Mouse (Mus musculus) testis, adult 2 months (tissue): ENCODE measurements around the gene Nav2.

Experiments used
- CTCF ChIP-seq: fragments of 200-500 bp; IDR thresholded peaks from 2 replicates; pipeline ENCODE4 v1.5.1; 2012; ENCODE audit warnings: low read depth, mild to moderate bottlenecking, inconsistent platforms, low read length, moderate library complexity; ENCODE audit not compliant: control insufficient read depth, insufficient read depth, insufficient replicate concordance
- POLR2A ChIP-seq: fragments of 200-500 bp; IDR thresholded peaks from 2 replicates; pipeline ENCODE4 v1.6.1; 2012; ENCODE audit warnings: low read depth, mild to moderate bottlenecking, inconsistent platforms, low read length, moderate library complexity; ENCODE audit not compliant: control insufficient read depth

- TF ChIP-seq POLR2A (no peak), CTCF (no peak)
These were observed 381.8 kb downstream of the Nav2 start for GRCm38 (mm10) chr7:49290308-49290707.
